Mouse (Mus musculus): ENCODE data around the gene Lamc1. TPM values are rescaled to one million over a fixed set of nuclear protein-coding genes. Genes with fewer than 3 reads are reported as not detected.
A peak's percentile ranks its signal among the peaks of the same experiment; 100 is the strongest.

Lamc1 gene
- total and polyA plus RNA-seq, 2 experiments from 2014 or later = 9.8 to 42.4 TPM

DNA sequence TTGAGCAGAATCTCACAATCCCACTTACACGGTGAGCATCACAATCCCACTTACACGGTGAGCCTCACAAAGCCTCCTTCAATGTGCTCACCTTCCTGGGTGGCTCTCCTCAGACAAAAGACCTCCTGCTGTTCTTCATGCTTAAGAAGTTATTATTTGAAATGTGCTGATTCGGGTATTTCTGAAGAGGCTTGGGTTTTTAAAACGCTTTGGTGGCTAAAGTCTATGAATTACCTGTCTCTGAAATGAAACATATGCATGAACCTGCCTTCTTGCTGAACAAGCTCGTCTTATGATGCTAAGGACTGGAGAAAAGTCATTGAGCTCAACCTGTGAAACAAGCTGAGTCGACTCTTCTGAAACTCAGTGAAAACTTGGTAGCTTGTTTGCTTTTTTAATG, 36.6 kb downstream of the Lamc1 start:
- Histone ChIP-seq H3K27ac (ENCODE audit: low read depth, low read length) (no peak overlapping the region), H3K9me3 (ENCODE audit: low read length) (no peaks in the 10 kb centered on the region), H3K4me1 (ENCODE audit: insufficient read depth) (no peaks in the 10 kb centered on the region), H3K36me3 (ENCODE audit: insufficient read depth) (no peaks in the 10 kb centered on the region), H3K4me2 (ENCODE audit: low read depth) (no peak overlapping the region), H3K4me3 (ENCODE audit: low read depth, low read length) (no peak overlapping the region), H3K27me3 (ENCODE audit: insufficient read depth, low read length) (no peaks in the 10 kb centered on the region), H3K9ac (no peak overlapping the region)
- no peak for TF ChIP-seq CTCF (IDR thresholded peaks at IDR 0.05; ENCODE audit: low read depth)
- 45% methylated on average over 6 of the region's 6 CpGs for WGBS
- ATAC-seq (no peak), DNase-seq (no peak)

DNA sequence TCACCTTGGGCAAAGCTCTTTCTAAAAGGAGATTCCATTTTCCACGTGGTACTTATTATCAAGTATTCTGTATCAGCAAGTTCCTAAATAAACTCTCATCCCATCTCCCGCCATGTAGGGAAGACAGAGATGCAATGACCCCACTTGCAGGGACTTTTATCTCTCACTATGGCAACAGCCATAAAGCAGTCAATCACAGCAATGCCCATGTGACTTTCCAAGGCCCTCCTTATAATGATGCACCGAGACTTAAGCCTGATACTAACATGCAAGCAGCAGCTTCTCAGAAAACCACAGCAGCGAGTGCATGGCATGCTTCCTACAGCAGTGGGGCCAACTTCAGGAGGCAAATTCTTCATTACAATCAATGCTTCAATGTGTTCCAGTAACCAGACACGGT, 39.7 kb downstream of the Lamc1 start:
- H3K9ac ChIP-seq = no peak overlapping the region
- no peak for DNase-seq
- WGBS = 54% methylated on average over 5 of the region's 5 CpGs
- H3K9me3 ChIP-seq (ENCODE audit: low read length) = no peaks in the 10 kb centered on the region
- ATAC-seq = peak; percentile 34; the same call in 1 of the 2 replicates
- H3K4me2 ChIP-seq (ENCODE audit: low read depth) = no peak overlapping the region
- H3K4me3 ChIP-seq (ENCODE audit: low read depth, low read length) = no peak overlapping the region
- H3K36me3 ChIP-seq (ENCODE audit: insufficient read depth) = no peaks in the 10 kb centered on the region
- no peaks in the 10 kb centered on the region for H3K27me3 ChIP-seq (ENCODE audit: insufficient read depth, low read length)
- H3K27ac ChIP-seq (ENCODE audit: low read depth, low read length) = no peak overlapping the region
- no peaks in the 10 kb centered on the region for H3K4me1 ChIP-seq (ENCODE audit: insufficient read depth)
- no peak for TF ChIP-seq CTCF (IDR thresholded peaks at IDR 0.05; ENCODE audit: low read depth)

DNA sequence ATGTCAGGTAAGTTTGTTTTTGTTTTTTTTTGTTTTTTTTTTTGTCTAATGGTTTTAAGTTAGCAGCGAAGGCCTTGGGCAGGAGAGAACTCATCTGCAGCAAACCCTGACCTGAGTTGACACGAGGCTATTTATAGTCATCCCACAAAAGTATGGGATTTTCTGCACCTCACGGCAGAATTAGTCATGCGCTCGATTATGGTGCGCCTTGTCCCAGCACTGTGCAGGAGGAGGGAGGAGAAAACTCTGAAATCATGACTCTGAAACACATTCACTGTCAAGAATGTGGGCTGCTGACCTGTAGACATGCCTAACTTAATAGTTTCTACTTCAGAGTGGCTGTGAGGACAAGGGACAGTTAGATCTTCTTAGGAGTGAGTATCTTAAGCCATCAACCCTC, 40.4 kb downstream of the Lamc1 start:
- Histone ChIP-seq H3K9me3 (ENCODE audit: low read length) (no peaks in the 10 kb centered on the region), H3K9ac (no peak overlapping the region), H3K4me1 (ENCODE audit: insufficient read depth) (no peaks in the 10 kb centered on the region), H3K27me3 (ENCODE audit: insufficient read depth, low read length) (no peaks in the 10 kb centered on the region), H3K27ac (ENCODE audit: low read depth, low read length) (no peak overlapping the region), H3K4me3 (ENCODE audit: low read depth, low read length) (no peak overlapping the region), H3K4me2 (ENCODE audit: low read depth) (no peak overlapping the region), H3K36me3 (ENCODE audit: insufficient read depth) (no peaks in the 10 kb centered on the region)
- ATAC-seq (no peak), DNase-seq (no peak)
- TF ChIP-seq CTCF (IDR thresholded peaks at IDR 0.05; ENCODE audit: low read depth) = no peak
- WGBS = 65% methylated on average over 6 of the region's 6 CpGs

DNA sequence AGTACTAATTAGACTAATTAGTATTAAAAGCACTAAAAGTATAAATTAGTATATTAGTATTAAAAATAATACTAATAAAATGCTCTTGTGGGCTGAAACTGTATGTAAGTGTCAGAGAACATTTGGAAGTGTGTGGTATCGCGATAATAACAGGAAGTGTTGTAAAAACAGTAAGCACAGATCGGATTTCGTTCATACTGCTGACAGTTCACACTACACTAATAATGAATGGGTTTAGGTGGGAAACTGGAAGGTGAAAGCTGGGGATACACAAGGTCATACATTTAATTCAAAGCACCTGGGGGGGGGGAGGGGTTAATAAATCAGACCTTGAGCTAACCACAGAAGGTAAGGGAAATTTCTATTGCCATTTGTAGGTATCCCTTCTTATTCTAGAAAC, 41.2 kb downstream of the Lamc1 start:
- no peaks in the 10 kb centered on the region for H3K36me3 ChIP-seq (ENCODE audit: insufficient read depth)
- ATAC-seq (no peak), DNase-seq (no peak)
- H3K9ac ChIP-seq = no peak overlapping the region
- no peaks in the 10 kb centered on the region for H3K9me3 ChIP-seq (ENCODE audit: low read length)
- TF ChIP-seq CTCF (IDR thresholded peaks at IDR 0.05; ENCODE audit: low read depth) = no peak
- H3K27me3 ChIP-seq (ENCODE audit: insufficient read depth, low read length) = no peaks in the 10 kb centered on the region
- H3K4me2 ChIP-seq (ENCODE audit: low read depth) = no peak overlapping the region
- H3K4me3 ChIP-seq (ENCODE audit: low read depth, low read length) = no peak overlapping the region
- WGBS = 70% methylated on average over 4 of the region's 4 CpGs
- no peaks in the 10 kb centered on the region for H3K4me1 ChIP-seq (ENCODE audit: insufficient read depth)
- no peak overlapping the region for H3K27ac ChIP-seq (ENCODE audit: low read depth, low read length)

DNA sequence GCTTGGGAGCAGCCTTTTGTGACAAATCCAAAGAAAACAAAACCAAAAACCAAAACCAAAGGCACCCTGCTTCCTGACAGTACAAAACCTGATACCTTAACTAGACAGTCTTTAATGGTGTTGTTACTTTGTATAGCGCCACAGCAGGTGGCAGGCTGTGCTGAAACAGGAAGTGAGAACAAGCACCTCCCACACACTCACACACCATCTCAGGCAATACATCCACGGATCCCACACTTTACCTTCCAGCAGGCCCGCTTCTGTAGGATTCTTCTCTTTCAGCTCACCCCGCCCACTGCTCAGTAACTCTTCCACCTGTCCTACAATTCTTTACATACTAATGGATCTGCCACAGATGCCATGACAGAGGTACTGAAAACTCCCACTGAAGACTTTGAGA, 44.6 kb downstream of the Lamc1 start:
- no peaks in the 10 kb centered on the region for H3K27me3 ChIP-seq (ENCODE audit: insufficient read depth, low read length)
- H3K4me1 ChIP-seq (ENCODE audit: insufficient read depth) = no peaks in the 10 kb centered on the region
- no peak for ATAC-seq
- H3K36me3 ChIP-seq (ENCODE audit: insufficient read depth) = no peaks in the 10 kb centered on the region
- no peak overlapping the region for H3K9ac ChIP-seq
- no peak for DNase-seq
- no peaks in the 10 kb centered on the region for H3K9me3 ChIP-seq (ENCODE audit: low read length)
- H3K27ac ChIP-seq (ENCODE audit: low read depth, low read length) = no peak overlapping the region
- TF ChIP-seq CTCF (IDR thresholded peaks at IDR 0.05; ENCODE audit: low read depth) = no peak
- no peak overlapping the region for H3K4me3 ChIP-seq (ENCODE audit: low read depth, low read length)
- H3K4me2 ChIP-seq (ENCODE audit: low read depth) = no peak overlapping the region
- WGBS = 77% methylated on average over 4 of the region's 4 CpGs

DNA sequence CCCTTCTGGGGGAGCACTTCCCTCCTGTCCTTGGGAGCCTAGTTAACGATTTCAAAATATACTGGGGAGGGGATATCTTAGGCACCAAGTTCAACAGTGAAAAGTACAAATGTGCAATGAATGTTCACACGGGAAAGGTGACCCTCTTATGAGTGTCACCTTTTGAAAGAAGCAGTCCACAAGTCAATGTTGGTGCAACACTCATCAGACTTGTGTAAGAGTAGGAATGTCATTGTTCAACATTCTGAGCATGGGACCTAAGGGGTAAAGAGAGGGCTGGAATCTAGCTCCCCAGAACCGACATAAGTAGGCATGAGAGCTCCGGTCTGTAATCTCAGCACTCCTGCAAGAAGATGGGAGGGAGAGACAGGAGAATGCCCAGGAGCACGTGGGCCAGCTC, 45.1 kb downstream of the Lamc1 start:
- Histone ChIP-seq H3K4me1 (ENCODE audit: insufficient read depth) (no peaks in the 10 kb centered on the region), H3K36me3 (ENCODE audit: insufficient read depth) (no peaks in the 10 kb centered on the region), H3K4me3 (ENCODE audit: low read depth, low read length) (no peak overlapping the region), H3K9ac (no peak overlapping the region), H3K27me3 (ENCODE audit: insufficient read depth, low read length) (no peaks in the 10 kb centered on the region), H3K27ac (ENCODE audit: low read depth, low read length) (no peak overlapping the region), H3K4me2 (ENCODE audit: low read depth) (no peak overlapping the region), H3K9me3 (ENCODE audit: low read length) (no peaks in the 10 kb centered on the region)
- DNase-seq (no peak), ATAC-seq (no peak)
- 78% methylated on average over 5 of the region's 5 CpGs for WGBS
- TF ChIP-seq CTCF (IDR thresholded peaks at IDR 0.05; ENCODE audit: low read depth) = no peak

DNA sequence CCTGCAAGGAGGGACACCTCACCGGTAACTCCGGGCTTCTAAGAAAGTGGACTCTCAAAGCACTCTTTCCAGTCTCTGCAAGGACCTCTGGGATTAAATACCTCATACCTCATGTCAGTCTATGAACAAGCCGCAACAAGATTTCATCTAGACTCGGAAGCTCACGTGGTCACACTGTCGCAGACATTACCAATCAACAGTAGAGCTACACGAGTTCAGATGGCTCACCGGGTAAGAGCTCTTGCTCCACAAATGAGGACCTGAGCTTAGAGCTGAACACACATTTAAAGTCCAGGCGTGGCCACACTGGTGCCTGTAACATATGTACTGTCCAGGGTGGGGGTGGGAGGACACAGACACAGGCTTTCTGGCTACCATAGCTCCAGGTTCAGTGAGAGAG, 46.4 kb downstream of the Lamc1 start:
- no peak for DNase-seq
- no peak overlapping the region for H3K4me3 ChIP-seq (ENCODE audit: low read depth, low read length)
- H3K36me3 ChIP-seq (ENCODE audit: insufficient read depth) = no peaks in the 10 kb centered on the region
- no peaks in the 10 kb centered on the region for H3K27me3 ChIP-seq (ENCODE audit: insufficient read depth, low read length)
- H3K4me2 ChIP-seq (ENCODE audit: low read depth) = no peak overlapping the region
- H3K9me3 ChIP-seq (ENCODE audit: low read length) = no peaks in the 10 kb centered on the region
- TF ChIP-seq CTCF (IDR thresholded peaks at IDR 0.05; ENCODE audit: low read depth) = no peak
- no peak for ATAC-seq
- H3K9ac ChIP-seq = no peak overlapping the region
- H3K27ac ChIP-seq (ENCODE audit: low read depth, low read length) = no peak overlapping the region
- WGBS = 95% methylated on average over 9 of the region's 9 CpGs
- H3K4me1 ChIP-seq (ENCODE audit: insufficient read depth) = no peaks in the 10 kb centered on the region

DNA sequence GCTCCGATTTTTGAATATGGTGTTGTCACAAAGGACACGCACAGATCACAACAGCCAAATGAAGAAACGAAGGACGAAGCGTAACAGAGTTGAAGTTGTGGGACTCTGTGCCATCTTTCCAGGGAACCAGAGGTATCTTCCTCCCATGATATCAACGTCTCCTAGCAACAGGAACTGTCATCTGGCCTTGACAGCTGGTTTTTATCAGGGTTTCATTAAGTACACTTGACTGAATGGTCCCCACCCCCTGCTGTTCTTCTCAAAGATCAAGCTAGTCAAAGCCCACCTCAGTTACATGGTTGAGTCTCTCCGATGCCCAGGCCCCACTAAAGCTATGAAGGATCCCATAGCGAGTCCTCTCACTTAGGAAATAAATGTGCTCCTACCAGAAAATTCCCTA, 47.4 kb downstream of the Lamc1 start:
- DNase-seq = no peak
- Histone ChIP-seq H3K9ac (no peak overlapping the region), H3K36me3 (ENCODE audit: insufficient read depth) (no peaks in the 10 kb centered on the region), H3K27me3 (ENCODE audit: insufficient read depth, low read length) (no peaks in the 10 kb centered on the region), H3K9me3 (ENCODE audit: low read length) (no peaks in the 10 kb centered on the region), H3K4me3 (ENCODE audit: low read depth, low read length) (no peak overlapping the region), H3K27ac (ENCODE audit: low read depth, low read length) (no peak overlapping the region), H3K4me2 (ENCODE audit: low read depth) (no peak overlapping the region), H3K4me1 (ENCODE audit: insufficient read depth) (no peaks in the 10 kb centered on the region)
- TF ChIP-seq CTCF (IDR thresholded peaks at IDR 0.05; ENCODE audit: low read depth) = no peak
- ATAC-seq = no peak
- 83% methylated on average over 8 of the region's 8 CpGs for WGBS
